In genomic region chr11:97777129-97777529, GRCm38 (mm10) we compare ENCODE assay signal across 10 mouse cellular contexts. TPM values are rescaled to one million over a fixed set of nuclear protein-coding genes. Genes with fewer than 3 reads are reported as not detected.
DNase-seq lines count a peak whose midpoint lies in the region; ATAC-seq and TF ChIP-seq lines count a peak whose summit lies in the region.
"Had no signal": no experiment of that assay in that cellular context is flagged by ENCODE, and none has a peak within 500 bp of the region (broad histone marks: within the 10 kb centered on the region; RNA-seq: fewer than 3 reads in every experiment).

No protein-coding gene starts in this region.

- no peaks in the 10 kb centered on the region for H3K9me3 ChIP-seq in lung, embryonic 15.5 days
- H3K9me3 ChIP-seq in intestine, embryonic 16.5 days (ENCODE audit: control insufficient read depth, low read length): no peaks in the 10 kb centered on the region
- H3K9me3 ChIP-seq: midbrain, embryonic 12.5 days had no signal

- no peak for TF ChIP-seq CTCF in lung, adult 2 months (IDR thresholded peaks at IDR 0.05; ENCODE audit: insufficient read depth, low read length)
- no peak for TF ChIP-seq CTCF in thymus, adult 2 months (IDR thresholded peaks at IDR 0.05; ENCODE audit: borderline replicate concordance, control insufficient read depth, extremely low read depth, insufficient read depth, low read length, poor library complexity)

- no peak overlapping the region for H3K4me2 ChIP-seq in lung, embryonic 15.5 days
- no peak overlapping the region for H3K4me2 ChIP-seq in intestine, embryonic 16.5 days (ENCODE audit: low read depth, low read length)
- H3K4me2 ChIP-seq: midbrain, embryonic 12.5 days had no signal

- WGBS in lung, embryonic 15.5 days: 31% methylated on average over 2 of the region's 2 CpGs
- 29% methylated on average over 2 of the region's 2 CpGs for WGBS in lung, adult 2 months
- WGBS in intestine, embryonic 16.5 days: 46% methylated on average over 2 of the region's 2 CpGs
- 71% methylated on average over 2 of the region's 2 CpGs for WGBS in thymus, adult 2 months

- no peak overlapping the region for H3K4me3 ChIP-seq in lung, embryonic 15.5 days
- H3K4me3 ChIP-seq in lung, adult 2 months (replicated peaks; ENCODE audit: extremely low read depth, low read depth, low read length): no peak overlapping the region
- no peak overlapping the region for H3K4me3 ChIP-seq in intestine, embryonic 16.5 days (ENCODE audit: low read length)
- no peak overlapping the region for H3K4me3 ChIP-seq in thymus, adult 2 months (ENCODE audit: control insufficient read depth, insufficient read depth, low read length)
- H3K4me3 ChIP-seq: erythroblast, embryonic 14.5 days; midbrain, embryonic 12.5 days had no signal

- no peak for TF ChIP-seq POLR2A in lung, adult 2 months (IDR thresholded peaks at IDR 0.05; ENCODE audit: borderline replicate concordance, extremely low read depth, low read depth, low read length)
- no peak for TF ChIP-seq POLR2A in thymus, adult 2 months (IDR thresholded peaks at IDR 0.05; ENCODE audit: control insufficient read depth, extremely low read depth, insufficient read depth, low read length, poor library complexity)

- no peak overlapping the region for H3K9ac ChIP-seq in lung, embryonic 15.5 days
- H3K9ac ChIP-seq in intestine, embryonic 16.5 days (ENCODE audit: low read depth, low read length): no peak overlapping the region
- H3K9ac ChIP-seq: midbrain, embryonic 12.5 days had no signal

- H3K4me1 ChIP-seq in lung, embryonic 15.5 days: peaks cover 24% of the 10 kb centered on the region
- peaks cover 7% of the 10 kb centered on the region; the same call in 1 of the 2 replicates for H3K4me1 ChIP-seq in lung, adult 2 months (ENCODE audit: control insufficient read depth, insufficient read depth, low read length)
- H3K4me1 ChIP-seq in intestine, embryonic 16.5 days (ENCODE audit: control insufficient read depth, insufficient read depth, low read length): peaks cover 11% of the 10 kb centered on the region
- peaks cover 6% of the 10 kb centered on the region for H3K4me1 ChIP-seq in thymus, adult 2 months (replicated peaks; ENCODE audit: control insufficient read depth, insufficient read depth, low read length)

- 0 out of 2 replicates have a peak, but pooled peaks have one; percentile 44 for ATAC-seq in lung, embryonic 15.5 days (ENCODE audit: borderline replicate concordance, extremely low read depth, low FRiP score, low TSS enrichment)
- ATAC-seq in intestine, embryonic 16.5 days: peak; percentile 32
- peak; percentile 35; the same call in 1 of the 2 replicates for ATAC-seq in megakaryocyte progenitor cell, adult 5-6 weeks (replicated peaks; ENCODE audit: poor library complexity)

- no peaks in the 10 kb centered on the region for H3K27me3 ChIP-seq in lung, embryonic 15.5 days
- no peaks in the 10 kb centered on the region for H3K27me3 ChIP-seq in intestine, embryonic 16.5 days (replicated peaks; ENCODE audit: control insufficient read depth, insufficient read depth, low read length)
- H3K27me3 ChIP-seq in thymus, adult 2 months (ENCODE audit: control insufficient read depth, insufficient read depth, low read length): no peaks in the 10 kb centered on the region
- H3K27me3 ChIP-seq: midbrain, embryonic 12.5 days had no signal

- no peak overlapping the region for H3K27ac ChIP-seq in lung, embryonic 15.5 days
- H3K27ac ChIP-seq in intestine, embryonic 16.5 days (ENCODE audit: low read length): no peak overlapping the region
- H3K27ac ChIP-seq in thymus, adult 2 months (ENCODE audit: control insufficient read depth, insufficient read depth, low read length): no peak overlapping the region
- H3K27ac ChIP-seq: midbrain, embryonic 12.5 days had no signal

- H3K36me3 ChIP-seq in lung, embryonic 15.5 days: peaks cover 47% of the 10 kb centered on the region
- H3K36me3 ChIP-seq in intestine, embryonic 16.5 days (ENCODE audit: control insufficient read depth, insufficient read depth, low read length): peaks cover 20% of the 10 kb centered on the region; the same call in 1 of the 2 replicates
- peaks cover 49% of the 10 kb centered on the region for H3K36me3 ChIP-seq in thymus, adult 2 months (ENCODE audit: control insufficient read depth, insufficient read depth, low read length)

- no peak for DNase-seq in lung, adult 2 months
- peak; percentile 84 for DNase-seq in ZHBTc4 (ENCODE audit: low read depth, low spot score)
- no peak for DNase-seq in layer of hippocampus, postnatal 36 days
- DNase-seq in thymus, adult 2 months: no peak
- no peak for DNase-seq in spleen, postnatal 36 days (ENCODE audit: low spot score in 2 of 2)

RNA-seq across cellular contexts. Expression of gene 1700001P01Rik, which starts 1.4 kb away (rescaled TPM):
- polyA plus RNA-seq in lung, embryonic 15.5 days (2015; fragmentation: Nextera tagmentation; extraction: Ambion mirVana): 0.85 TPM in 1 of 2 replicates, not detected in the other
- polyA plus RNA-seq in lung, adult 2 months (2012; rRNA removed): 0.22 TPM in 1 of 2 replicates, not detected in the other
- not detected in 2 replicates for polyA plus RNA-seq in intestine, embryonic 16.5 days (2015; fragmentation: Nextera tagmentation; extraction: Ambion mirVana)
- total RNA-seq in megakaryocyte progenitor cell, adult 5-6 weeks (2015): 0.64 TPM in 1 of 2 replicates, not detected in the other
- total RNA-seq in megakaryocyte progenitor cell, adult 5-6 weeks (2017): 0.30 TPM in 1 of 2 replicates, not detected in the other
- 1 to 10 TPM in 1 of 2 experiments, under 1 TPM in 1; 0.60 to 1.3 TPM for total RNA-seq in layer of hippocampus, postnatal 36 days (2021)
- polyA plus RNA-seq in thymus, adult 2 months (2012; rRNA removed): 0.38 and 0.50 TPM in 2 replicates
- polyA plus RNA-seq: erythroblast, embryonic 14.5 days had no signal

RNA-seq across cellular contexts. Expression of gene Rpl23, which starts 5.1 kb away (rescaled TPM):
- 457 and 490 TPM in 2 replicates for polyA plus RNA-seq in lung, embryonic 15.5 days (2015; fragmentation: Nextera tagmentation; extraction: Ambion mirVana)
- 81.7 and 95.5 TPM in 2 replicates for polyA plus RNA-seq in lung, adult 2 months (2012; rRNA removed)
- polyA plus RNA-seq in intestine, embryonic 16.5 days (2015; fragmentation: Nextera tagmentation; extraction: Ambion mirVana): 466 and 491 TPM in 2 replicates
- total RNA-seq in megakaryocyte progenitor cell, adult 5-6 weeks (2015): 1,765 and 1,897 TPM in 2 replicates
- total RNA-seq in megakaryocyte progenitor cell, adult 5-6 weeks (2017): 1,416 and 1,747 TPM in 2 replicates
- 100 to 1,000 TPM; 355 TPM for total RNA-seq in layer of hippocampus, postnatal 36 days (2021)
- 140 and 154 TPM in 2 replicates for polyA plus RNA-seq in thymus, adult 2 months (2012; rRNA removed)

RNA-seq across cellular contexts. Expression of gene Cwc25, which starts 10.8 kb away (rescaled TPM):
- 15.6 and 18.5 TPM in 2 replicates for polyA plus RNA-seq in lung, embryonic 15.5 days (2015; fragmentation: Nextera tagmentation; extraction: Ambion mirVana)
- 7.0 and 11.6 TPM in 2 replicates for polyA plus RNA-seq in lung, adult 2 months (2012; rRNA removed)
- polyA plus RNA-seq in intestine, embryonic 16.5 days (2015; fragmentation: Nextera tagmentation; extraction: Ambion mirVana): 11.1 and 11.9 TPM in 2 replicates
- total RNA-seq in megakaryocyte progenitor cell, adult 5-6 weeks (2015): 8.8 and 9.3 TPM in 2 replicates
- total RNA-seq in megakaryocyte progenitor cell, adult 5-6 weeks (2017): 16.7 and 19.2 TPM in 2 replicates
- total RNA-seq in layer of hippocampus, postnatal 36 days (2021): 10 to 100 TPM; 19.5 to 19.8 TPM
- polyA plus RNA-seq in thymus, adult 2 months (2012; rRNA removed): 14.9 and 16.6 TPM in 2 replicates

RNA-seq across cellular contexts. Expression of gene Lasp1, which starts 21.7 kb away (rescaled TPM):
- polyA plus RNA-seq in lung, embryonic 15.5 days (2015; fragmentation: Nextera tagmentation; extraction: Ambion mirVana): 153 and 160 TPM in 2 replicates
- polyA plus RNA-seq in lung, adult 2 months (2012; rRNA removed): 120 and 137 TPM in 2 replicates
- polyA plus RNA-seq in intestine, embryonic 16.5 days (2015; fragmentation: Nextera tagmentation; extraction: Ambion mirVana): 141 and 148 TPM in 2 replicates
- total RNA-seq in megakaryocyte progenitor cell, adult 5-6 weeks (2015): 40.1 and 47.2 TPM in 2 replicates
- 139 and 201 TPM in 2 replicates for total RNA-seq in megakaryocyte progenitor cell, adult 5-6 weeks (2017)
- 10 to 100 TPM; 98.0 to 98.2 TPM for total RNA-seq in layer of hippocampus, postnatal 36 days (2021)
- 167 and 178 TPM in 2 replicates for polyA plus RNA-seq in thymus, adult 2 months (2012; rRNA removed)

RNA-seq across cellular contexts. Expression of gene Pip4k2b, which starts 32.6 kb away (rescaled TPM):
- polyA plus RNA-seq in lung, embryonic 15.5 days (2015; fragmentation: Nextera tagmentation; extraction: Ambion mirVana): 1.6 and 1.8 TPM in 2 replicates
- polyA plus RNA-seq in lung, adult 2 months (2012; rRNA removed): 11.9 and 14.6 TPM in 2 replicates
- polyA plus RNA-seq in intestine, embryonic 16.5 days (2015; fragmentation: Nextera tagmentation; extraction: Ambion mirVana): 0.71 and 0.86 TPM in 2 replicates
- 16.9 and 17.6 TPM in 2 replicates for total RNA-seq in megakaryocyte progenitor cell, adult 5-6 weeks (2015)
- total RNA-seq in megakaryocyte progenitor cell, adult 5-6 weeks (2017): 17.2 and 28.6 TPM in 2 replicates
- total RNA-seq in layer of hippocampus, postnatal 36 days (2021): 100 to 1,000 TPM; 109 to 112 TPM
- polyA plus RNA-seq in thymus, adult 2 months (2012; rRNA removed): 28.2 and 34.8 TPM in 2 replicates
